Mouse (Mus musculus): Measurements from ENCODE around the gene Ramp2. TPM values are rescaled to one million over a fixed set of nuclear protein-coding genes. Genes with fewer than 3 reads are reported as not detected.

The Ramp2 gene
- polyA plus RNA-seq (2012; ENCODE audit: low replicate concordance), result 5.4 and 11.1 TPM in 2 replicates

GRCm38 (mm10) chr11:101245855-101246701 lies at the start of gene Ramp2:
Ramp2 (plus strand) TSS chr11:101246028.

GRCm38 (mm10) chr11:101226065-101226701 lies 19.6 kb upstream of the Ramp2 start, which contains the start of gene Ezh1:
Ezh1 (minus strand) TSS chr11:101226463.

GRCm38 (mm10) chr11:101253613-101254389 lies 8.0 kb downstream of the Ramp2 start, which contains the start of gene Vps25:
Vps25 (plus strand) TSS chr11:101253707.

GRCm38 (mm10) chr11:101259948-101260825 lies 14.4 kb downstream of the Ramp2 start, which contains the start of gene Wnk4:
Wnk4 (plus strand) TSS chr11:101260567.

GRCm38 (mm10) chr11:101278223-101279192 lies 32.7 kb downstream of the Ramp2 start, which contains the start of the genes Cntd1 and Coa3:
Cntd1 (plus strand) TSS chr11:101279012.
Coa3 (minus strand) TSS chr11:101279114.

GRCm38 (mm10) chr11:101302004-101302798 lies 56.4 kb downstream of the Ramp2 start, which contains the start of gene Becn1:
Becn1 (minus strand) TSS chr11:101302286.

Other genes with a start within 250 kb of the Ramp2 start
- gene Atp6v0a1, start 236.6 kb upstream of the Ramp2 start, polyA plus RNA-seq (2012; ENCODE audit: low replicate concordance), result 80.6 and 100 TPM in 2 replicates
- 4.8 and 25.3 TPM in 2 replicates for gene Naglu, start 176.0 kb upstream of the Ramp2 start, polyA plus RNA-seq (2012; ENCODE audit: low replicate concordance)
- gene Hsd17b1, start 167.6 kb upstream of the Ramp2 start, polyA plus RNA-seq (2012; ENCODE audit: low replicate concordance), result not detected in 2 replicates
- gene Coasy, start 163.5 kb upstream of the Ramp2 start, polyA plus RNA-seq (2012; ENCODE audit: low replicate concordance), result 28.2 and 48.5 TPM in 2 replicates
- 13.7 and 31.7 TPM in 2 replicates for gene Mlx, start 158.8 kb upstream of the Ramp2 start, polyA plus RNA-seq (2012; ENCODE audit: low replicate concordance)
- gene Psmc3ip, start 150.6 kb upstream of the Ramp2 start, polyA plus RNA-seq (2012; ENCODE audit: low replicate concordance), result 16.3 and 18.1 TPM in 2 replicates
- gene Retreg3, start 126.1 kb upstream of the Ramp2 start, polyA plus RNA-seq (2012; ENCODE audit: low replicate concordance), result 5.6 and 18.8 TPM in 2 replicates
- gene Tubg1, start 126.1 kb upstream of the Ramp2 start, polyA plus RNA-seq (2012; ENCODE audit: low replicate concordance), result 149 and 176 TPM in 2 replicates
- 1.7 and 2.4 TPM in 2 replicates for gene Tubg2, start 90.1 kb upstream of the Ramp2 start, polyA plus RNA-seq (2012; ENCODE audit: low replicate concordance)
- 0.40 and 0.42 TPM in 2 replicates for gene Cntnap1, start 75.5 kb upstream of the Ramp2 start, polyA plus RNA-seq (2012; ENCODE audit: low replicate concordance)
- gene Plekhh3, start 74.7 kb upstream of the Ramp2 start, polyA plus RNA-seq (2012; ENCODE audit: low replicate concordance), result 3.2 and 5.3 TPM in 2 replicates
- gene Ccr10, start 70.6 kb upstream of the Ramp2 start, polyA plus RNA-seq (2012; ENCODE audit: low replicate concordance), result 0.56 and 1.1 TPM in 2 replicates
- 0.88 and 7.2 TPM in 2 replicates for gene Ezh1, start 19.6 kb upstream of the Ramp2 start, polyA plus RNA-seq (2012; ENCODE audit: low replicate concordance)
- gene Vps25, start 7.7 kb downstream of the Ramp2 start, polyA plus RNA-seq (2012; ENCODE audit: low replicate concordance), result 73.9 and 74.5 TPM in 2 replicates
- 6.0 and 8.9 TPM in 2 replicates for gene Wnk4, start 14.5 kb downstream of the Ramp2 start, polyA plus RNA-seq (2012; ENCODE audit: low replicate concordance)
- gene Cntd1, start 33.0 kb downstream of the Ramp2 start, polyA plus RNA-seq (2012; ENCODE audit: low replicate concordance), result 0.17 TPM in 1 of 2 replicates, not detected in the other
- 2.0 and 15.7 TPM in 2 replicates for gene Coa3, start 33.1 kb downstream of the Ramp2 start, polyA plus RNA-seq (2012; ENCODE audit: low replicate concordance)
- 55.6 and 84.1 TPM in 2 replicates for gene Becn1, start 56.3 kb downstream of the Ramp2 start, polyA plus RNA-seq (2012; ENCODE audit: low replicate concordance)
- 97.5 and 117 TPM in 2 replicates for gene Psme3, start 70.2 kb downstream of the Ramp2 start, polyA plus RNA-seq (2012; ENCODE audit: low replicate concordance)
- 11.1 and 13.4 TPM in 2 replicates for gene Aoc2, start 79.0 kb downstream of the Ramp2 start, polyA plus RNA-seq (2012; ENCODE audit: low replicate concordance)
- gene Aoc3, start 84.6 kb downstream of the Ramp2 start, polyA plus RNA-seq (2012; ENCODE audit: low replicate concordance), result 0.37 and 0.41 TPM in 2 replicates
- not detected in 2 replicates for gene G6pc, start 121.5 kb downstream of the Ramp2 start, polyA plus RNA-seq (2012; ENCODE audit: low replicate concordance)
- 38.8 and 49.0 TPM in 2 replicates for gene Aarsd1, start 171.6 kb downstream of the Ramp2 start, polyA plus RNA-seq (2012; ENCODE audit: low replicate concordance)
- gene Gm27029, start 178.8 kb downstream of the Ramp2 start, polyA plus RNA-seq (2012; ENCODE audit: low replicate concordance), result 0.33 TPM in 1 of 2 replicates, not detected in the other
- 4.3 and 5.0 TPM in 2 replicates for gene Rundc1, start 179.1 kb downstream of the Ramp2 start, polyA plus RNA-seq (2012; ENCODE audit: low replicate concordance)
- 0.16 and 0.95 TPM in 2 replicates for gene Ptges3l, start 179.3 kb downstream of the Ramp2 start, polyA plus RNA-seq (2012; ENCODE audit: low replicate concordance)
- gene Rpl27, start 196.3 kb downstream of the Ramp2 start, polyA plus RNA-seq (2012; ENCODE audit: low replicate concordance), result 98.1 and 303 TPM in 2 replicates
- 22.6 and 37.1 TPM in 2 replicates for gene Ifi35, start 202.4 kb downstream of the Ramp2 start, polyA plus RNA-seq (2012; ENCODE audit: low replicate concordance)
- gene Rnd2, start 219.0 kb downstream of the Ramp2 start, polyA plus RNA-seq (2012; ENCODE audit: low replicate concordance), result 3.2 and 4.2 TPM in 2 replicates
- gene Vat1, start 220.2 kb downstream of the Ramp2 start, polyA plus RNA-seq (2012; ENCODE audit: low replicate concordance), result 45.9 and 70.6 TPM in 2 replicates